Mouse (Mus musculus): ENCODE measurements around the gene Zfp459.
"Not testable (repeated sequence)": the region's sequence is repeated elsewhere in the genome, so short reads cannot be mapped to it uniquely, and the experiment has no call there.

- not testable (repeated sequence) for TF ChIP-seq POLR2A (IDR thresholded peaks at IDR 0.05; ENCODE audit: low read depth, low read length); CTCF (IDR thresholded peaks at IDR 0.05; ENCODE audit: borderline replicate concordance, insufficient read depth, low read length)
These were observed 1.3 kb upstream of the Zfp459 start for GRCm38 (mm10) chr13:67422532-67422931.

Data from embryonic fibroblast, embryonic 13.5 days (primary cell).